Mouse (Mus musculus) heart, embryonic 15.5 days (tissue): Measurements from ENCODE around the gene Rnase11. TPM values are rescaled to one million over a fixed set of nuclear protein-coding genes. Genes with fewer than 3 reads are reported as not detected.

Source experiments
- ATAC-seq: fragments of 200-750 bp; cut with Nextera tagmentation; replicated peaks from 2 replicates; pipeline ENCODE4 v1.8.0; 2017; ENCODE audit warnings: low read depth, moderate TSS enrichment; ENCODE audit not compliant: insufficient number of reproducible peaks, insufficient read depth, low FRiP score
- H3K27ac ChIP-seq: fragments of 300-500 bp; sonication (generic); 2 replicates; pipeline ENCODE4 v1.5.1; 2015; ENCODE audit warnings: mild to moderate bottlenecking, inconsistent platforms
- H3K27me3 ChIP-seq: fragments of 300-500 bp; sonication (generic); 2 replicates; pipeline ENCODE4 v1.6.1; 2015; ENCODE audit warnings: inconsistent platforms
- H3K36me3 ChIP-seq: fragments of 300-500 bp; sonication (generic); 2 replicates; pipeline ENCODE4 v1.6.1; 2015; ENCODE audit warnings: mild to moderate bottlenecking, inconsistent platforms
- H3K4me1 ChIP-seq: fragments of 300-500 bp; sonication (generic); replicated peaks from 2 replicates; pipeline ENCODE4 v1.6.1; 2015; ENCODE audit warnings: inconsistent platforms
- H3K4me2 ChIP-seq: fragments of 300-500 bp; sonication (generic); 2 replicates; pipeline ENCODE4 v1.6.1; 2015; ENCODE audit warnings: inconsistent platforms, mild to moderate bottlenecking, moderate library complexity
- H3K4me3 ChIP-seq: fragments of 300-500 bp; sonication (generic); 2 replicates; pipeline ENCODE4 v1.5.1; 2015; ENCODE audit warnings: mild to moderate bottlenecking, inconsistent platforms
- H3K9ac ChIP-seq: fragments of 300-500 bp; sonication (generic); 2 replicates; pipeline ENCODE4 v1.6.1; 2015; ENCODE audit warnings: mild to moderate bottlenecking, inconsistent platforms
- H3K9me3 ChIP-seq: fragments of 300-500 bp; sonication (generic); replicated peaks from 2 replicates; pipeline ENCODE4 v1.6.1; 2016; ENCODE audit warnings: inconsistent platforms
- WGBS: fragments of 180-500 bp; shearing (Covaris S2); methylation state at CpG from one replicate; pipeline ENCODE4 v1.1.7; 2015; ENCODE audit warnings: mixed read lengths; 5-methylcytosine and 5-hydroxymethylcytosine counted together
- polyA plus RNA-seq: library from polyadenylated mRNA; unstranded; fragments of >200 nt; fragmentation: Nextera tagmentation; extraction: Ambion mirVana; gene quantifications from 2 replicates; pipeline ENCODE4 v1.2.1, GENCODE M21; 2015

Rnase11 gene
- polyA plus RNA-seq, 1 experiment from 2014 or later, result not detected

GRCm38 (mm10) chr14:51090077-51090781 is 40.3 kb upstream of the Rnase11 start:
- Histone ChIP-seq H3K4me2 (peak overlapping the region; percentile 88), H3K27me3 (no peaks in the 10 kb centered on the region), H3K36me3 (no peaks in the 10 kb centered on the region), H3K27ac (peak overlapping the region; percentile 87), H3K4me1 (peaks cover 19% of the 10 kb centered on the region; the same call in 1 of the 2 replicates), H3K9me3 (no peaks in the 10 kb centered on the region), H3K9ac (peak overlapping the region; percentile 59), H3K4me3 (peak overlapping the region; percentile 89)
- peak; percentile 24; the same call in 1 of the 2 replicates for ATAC-seq
- WGBS, result under 1% methylated on average over 27 of the region's 27 CpGs

- Histone ChIP-seq H3K9ac (peak overlapping the region; percentile 59), H3K36me3 (no peaks in the 10 kb centered on the region), H3K9me3 (no peaks in the 10 kb centered on the region), H3K4me3 (peak overlapping the region; percentile 89), H3K4me1 (peaks cover 19% of the 10 kb centered on the region; the same call in 1 of the 2 replicates), H3K4me2 (peak overlapping the region; percentile 88), H3K27ac (peak overlapping the region; percentile 87), H3K27me3 (no peaks in the 10 kb centered on the region)
- WGBS, result under 1% methylated on average over 15 of the region's 15 CpGs
- no peak for ATAC-seq
These were observed 39.7 kb upstream of the Rnase11 start for GRCm38 (mm10) chr14:51089674-51090076.

- Histone ChIP-seq H3K4me3 (peak overlapping the region; percentile 89), H3K27me3 (no peaks in the 10 kb centered on the region), H3K36me3 (no peaks in the 10 kb centered on the region), H3K4me1 (peaks cover 19% of the 10 kb centered on the region; the same call in 1 of the 2 replicates), H3K9ac (peak overlapping the region; percentile 68), H3K27ac (peak overlapping the region; percentile 87), H3K9me3 (no peaks in the 10 kb centered on the region), H3K4me2 (peak overlapping the region; percentile 88)
- ATAC-seq, result peak; percentile 89
- WGBS, result under 1% methylated on average over 34 of the region's 34 CpGs
These were observed 39.2 kb upstream of the Rnase11 start for GRCm38 (mm10) chr14:51088970-51089673.

GRCm38 (mm10) chr14:51088166-51088969 is 38.4 kb upstream of the Rnase11 start:
- peak overlapping the region; percentile 89 for H3K4me3 ChIP-seq
- H3K27ac ChIP-seq, result peak overlapping the region; percentile 87
- WGBS, result under 1% methylated on average over 23 of the region's 23 CpGs
- peak overlapping the region; percentile 68 for H3K9ac ChIP-seq
- H3K9me3 ChIP-seq, result no peaks in the 10 kb centered on the region
- H3K36me3 ChIP-seq, result no peaks in the 10 kb centered on the region
- H3K4me2 ChIP-seq, result peak overlapping the region; percentile 88
- H3K4me1 ChIP-seq, result peaks cover 20% of the 10 kb centered on the region
- H3K27me3 ChIP-seq, result no peaks in the 10 kb centered on the region
- 0 out of 2 replicates have a peak, but pooled peaks have one; percentile 11 for ATAC-seq

- peak overlapping the region; percentile 87; the same call in 1 of the 2 replicates for H3K27ac ChIP-seq
- H3K27me3 ChIP-seq, result no peaks in the 10 kb centered on the region
- WGBS, result 22% methylated on average over 9 of the region's 9 CpGs
- no peak for ATAC-seq
- peaks cover 23% of the 10 kb centered on the region for H3K4me1 ChIP-seq
- H3K4me3 ChIP-seq, result peak overlapping the region; percentile 89
- no peaks in the 10 kb centered on the region for H3K9me3 ChIP-seq
- H3K9ac ChIP-seq, result peak overlapping the region; percentile 68; the same call in 1 of the 2 replicates
- H3K36me3 ChIP-seq, result no peaks in the 10 kb centered on the region
- H3K4me2 ChIP-seq, result peak overlapping the region; percentile 88
These were observed 37.8 kb upstream of the Rnase11 start for GRCm38 (mm10) chr14:51087762-51088161.

DNA sequence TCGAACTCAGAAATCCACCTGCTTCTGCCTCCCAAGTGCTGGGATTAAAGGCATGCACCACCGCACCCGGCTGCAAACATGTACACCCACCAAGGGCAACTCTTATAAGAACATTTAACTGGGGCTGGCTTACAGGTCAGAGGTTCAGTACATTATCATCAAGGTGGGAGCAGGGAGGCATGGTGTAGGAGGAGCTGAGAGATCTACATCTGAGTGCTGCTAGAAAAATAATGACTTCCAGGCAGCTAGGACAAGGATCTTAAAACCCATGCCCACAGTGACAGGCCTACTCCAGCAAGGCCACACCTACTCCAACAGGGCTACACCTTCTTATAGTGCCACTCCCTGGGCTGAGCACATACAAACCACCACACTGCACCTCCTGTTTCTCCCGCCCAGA is 35.9 kb upstream of the Rnase11 start:
- Histone ChIP-seq H3K9me3 (no peaks in the 10 kb centered on the region), H3K27me3 (0 out of 2 replicates have a peak, but pooled peaks cover 4% of the 10 kb centered on the region), H3K27ac (no peak overlapping the region), H3K36me3 (no peaks in the 10 kb centered on the region), H3K4me1 (peaks cover 16% of the 10 kb centered on the region), H3K4me2 (no peak overlapping the region), H3K9ac (no peak overlapping the region), H3K4me3 (no peak overlapping the region)
- WGBS, result 80% methylated on average over 4 of the region's 4 CpGs
- no peak for ATAC-seq

GRCm38 (mm10) chr14:51085086-51085485 is 35.1 kb upstream of the Rnase11 start:
- 70% methylated on average over 2 of the region's 2 CpGs for WGBS
- peaks cover 16% of the 10 kb centered on the region for H3K4me1 ChIP-seq
- ATAC-seq, result no peak
- no peak overlapping the region for H3K9ac ChIP-seq
- no peaks in the 10 kb centered on the region for H3K9me3 ChIP-seq
- H3K36me3 ChIP-seq, result no peaks in the 10 kb centered on the region
- 0 out of 2 replicates have a peak, but pooled peaks cover 4% of the 10 kb centered on the region for H3K27me3 ChIP-seq
- H3K4me3 ChIP-seq, result no peak overlapping the region
- no peak overlapping the region for H3K27ac ChIP-seq
- no peak overlapping the region for H3K4me2 ChIP-seq

- no peak overlapping the region for H3K9ac ChIP-seq
- H3K9me3 ChIP-seq, result no peaks in the 10 kb centered on the region
- H3K4me3 ChIP-seq, result peak overlapping the region; percentile 55
- 0 out of 2 replicates have a peak, but pooled peaks cover 4% of the 10 kb centered on the region for H3K27me3 ChIP-seq
- no peak for ATAC-seq
- 19% methylated on average over 7 of the region's 7 CpGs for WGBS
- H3K4me1 ChIP-seq, result peaks cover 16% of the 10 kb centered on the region
- peak overlapping the region; percentile 83 for H3K4me2 ChIP-seq
- no peaks in the 10 kb centered on the region for H3K36me3 ChIP-seq
- no peak overlapping the region for H3K27ac ChIP-seq
These were observed 33.8 kb upstream of the Rnase11 start for GRCm38 (mm10) chr14:51083805-51084204.

- Histone ChIP-seq H3K4me2 (peak overlapping the region; percentile 83), H3K36me3 (no peaks in the 10 kb centered on the region), H3K27ac (no peak overlapping the region), H3K9me3 (no peaks in the 10 kb centered on the region), H3K4me1 (peaks cover 13% of the 10 kb centered on the region), H3K4me3 (peak overlapping the region; percentile 55), H3K27me3 (0 out of 2 replicates have a peak, but pooled peaks cover 4% of the 10 kb centered on the region), H3K9ac (peak overlapping the region; percentile 62)
- WGBS, result 3% methylated on average over 40 of the region's 40 CpGs
- ATAC-seq, result peak; percentile 51; the same call in 1 of the 2 replicates
These were observed 32.9 kb upstream of the Rnase11 start for GRCm38 (mm10) chr14:51082599-51083581.

GRCm38 (mm10) chr14:51081035-51081434 is 31.1 kb upstream of the Rnase11 start:
- Histone ChIP-seq H3K9me3 (no peaks in the 10 kb centered on the region), H3K4me1 (peaks cover 13% of the 10 kb centered on the region), H3K4me2 (no peak overlapping the region), H3K9ac (no peak overlapping the region), H3K27ac (no peak overlapping the region), H3K4me3 (no peak overlapping the region), H3K36me3 (no peaks in the 10 kb centered on the region), H3K27me3 (0 out of 2 replicates have a peak, but pooled peaks cover 4% of the 10 kb centered on the region)
- no peak for ATAC-seq
- whole genome bisulfite sequencing, result 86% methylated on average over 2 of the region's 2 CpGs
